Mouse (Mus musculus) G1E (cell line): ENCODE data around the gene S1pr2. TPM values are rescaled to one million over a fixed set of nuclear protein-coding genes. Genes with fewer than 3 reads are reported as not detected.

ENCODE experiments used
- ATAC-seq: 2 replicates; pipeline ENCODE4 v1.8.0; 2016; ENCODE audit warnings: mild to moderate bottlenecking; ENCODE audit not compliant: insufficient number of reproducible peaks, poor library complexity, low FRiP score, severe bottlenecking; ENCODE audit errors: extremely low read depth
- DNase-seq: peaks from one replicate; pipeline ENCODE4 v3.0.0; 2012; ENCODE audit warnings: low spot score
- H3K27me3 ChIP-seq: 2 replicates; pipeline ENCODE4 v1.6.1; 2012; ENCODE audit warnings: mild to moderate bottlenecking, low read length, inconsistent platforms; ENCODE audit not compliant: insufficient read depth
- H3K36me3 ChIP-seq: replicated peaks from 2 replicates; pipeline ENCODE3; 2012; ENCODE audit warnings: mild to moderate bottlenecking, inconsistent platforms
- H3K4me1 ChIP-seq: 2 replicates; pipeline ENCODE4 v1.6.1; 2012; ENCODE audit warnings: low read depth, low read length, inconsistent platforms, mixed read lengths; ENCODE audit not compliant: insufficient read depth
- H3K4me3 ChIP-seq: 2 replicates; pipeline ENCODE4 v1.5.1; 2012; ENCODE audit warnings: low read depth, mild to moderate bottlenecking, inconsistent platforms, low read length, moderate library complexity, mixed read lengths
- H3K9me3 ChIP-seq: replicated peaks from 2 replicates; pipeline ENCODE4 v1.6.1; 2012; ENCODE audit warnings: inconsistent platforms
- CTCF ChIP-seq: IDR thresholded peaks from 2 replicates; pipeline ENCODE4 v1.5.1; 2012; ENCODE audit warnings: low read depth, low read length, inconsistent platforms, mixed read lengths
- TAL1 ChIP-seq: conservative IDR thresholded peaks from 2 replicates; pipeline ENCODE4 v1.6.1; 2012; ENCODE audit warnings: low read depth, low read length, inconsistent platforms, mixed read lengths
- polyA plus RNA-seq: library from polyadenylated mRNA; stranded (reverse); fragments of >175 nt; gene quantifications from 2 replicates; pipeline ENCODE4 v1.2.3, GENCODE M21; 2012
- total RNA-seq, 2 experiments: library from RNA; stranded (forward) in 1 of 2; stranded (reverse) in 1 of 2; fragments of 200-1000 nt in 1 of 2; fragments of >200 nt in 1 of 2; fragmentation: Nextera tagmentation in 1 of 2; gene quantifications; 2 replicates each; pipeline ENCODE4 v1.2.3; 2014 to 2017

Gene S1pr2
- total and polyA plus RNA-seq, 3 experiments, result 1.6 to 8.4 (median 2.1) TPM

- Histone ChIP-seq H3K4me3 (no peak overlapping the region), H3K4me1 (peaks cover 12% of the 10 kb centered on the region; the same call in 1 of the 2 replicates), H3K27me3 (no peaks in the 10 kb centered on the region), H3K9me3 (no peaks in the 10 kb centered on the region), H3K36me3 (peaks cover 100% of the 10 kb centered on the region)
- ATAC-seq, result no peak
- peak; percentile 66 for DNase-seq
- TF ChIP-seq CTCF, result peak; percentile 57
- no peak for TF ChIP-seq TAL1
These were observed 60.4 kb downstream of the S1pr2 start for GRCm38 (mm10) chr9:20916160-20916559.

Other genes starting within 250 kb of the S1pr2 start
- not detected in 2 replicates for gene Olfm2, start 230.4 kb downstream of the S1pr2 start, total RNA-seq (2014; fragmentation: Nextera tagmentation)
- 0.06 TPM in 1 of 2 replicates, not detected in the other for gene Olfm2, start 230.4 kb downstream of the S1pr2 start, total RNA-seq (2017)
- gene Olfm2, start 230.4 kb downstream of the S1pr2 start, polyA plus RNA-seq, result not detected in 2 replicates
- gene Col5a3, start 161.7 kb downstream of the S1pr2 start, total RNA-seq (2014; fragmentation: Nextera tagmentation), result not detected in 2 replicates
- 0.11 TPM in 1 of 2 replicates, not detected in the other for gene Col5a3, start 161.7 kb downstream of the S1pr2 start, total RNA-seq (2017)
- gene Col5a3, start 161.7 kb downstream of the S1pr2 start, polyA plus RNA-seq, result not detected in 2 replicates
- not detected in 2 replicates for gene Rdh8, start 158.3 kb downstream of the S1pr2 start, total RNA-seq (2014; fragmentation: Nextera tagmentation)
- 0.06 TPM in 1 of 2 replicates, not detected in the other for gene Rdh8, start 158.3 kb downstream of the S1pr2 start, total RNA-seq (2017)
- gene Rdh8, start 158.3 kb downstream of the S1pr2 start, polyA plus RNA-seq, result not detected in 2 replicates
- not detected in 2 replicates for gene A230050P20Rik, start 108.1 kb downstream of the S1pr2 start, total RNA-seq (2014; fragmentation: Nextera tagmentation)
- gene A230050P20Rik, start 108.1 kb downstream of the S1pr2 start, total RNA-seq (2017), result 0.05 TPM in 1 of 2 replicates, not detected in the other
- gene A230050P20Rik, start 108.1 kb downstream of the S1pr2 start, polyA plus RNA-seq, result 0.04 and 0.05 TPM in 2 replicates
- 1.2 and 5.1 TPM in 2 replicates for gene Angptl6, start 97.1 kb downstream of the S1pr2 start, total RNA-seq (2014; fragmentation: Nextera tagmentation)
- gene Angptl6, start 97.1 kb downstream of the S1pr2 start, total RNA-seq (2017), result 0.66 and 0.93 TPM in 2 replicates
- gene Angptl6, start 97.1 kb downstream of the S1pr2 start, polyA plus RNA-seq, result 2.4 and 3.1 TPM in 2 replicates
- 40.3 and 47.7 TPM in 2 replicates for gene Ppan, start 88.6 kb downstream of the S1pr2 start, total RNA-seq (2014; fragmentation: Nextera tagmentation)
- 66.9 and 71.7 TPM in 2 replicates for gene Ppan, start 88.6 kb downstream of the S1pr2 start, total RNA-seq (2017)
- 297 and 313 TPM in 2 replicates for gene Ppan, start 88.6 kb downstream of the S1pr2 start, polyA plus RNA-seq
- 198 and 222 TPM in 2 replicates for gene Eif3g, start 78.2 kb downstream of the S1pr2 start, total RNA-seq (2014; fragmentation: Nextera tagmentation)
- 173 and 175 TPM in 2 replicates for gene Eif3g, start 78.2 kb downstream of the S1pr2 start, total RNA-seq (2017)
- 475 and 545 TPM in 2 replicates for gene Eif3g, start 78.2 kb downstream of the S1pr2 start, polyA plus RNA-seq
- gene Dnmt1, start 16.9 kb downstream of the S1pr2 start, total RNA-seq (2014; fragmentation: Nextera tagmentation), result 142 and 148 TPM in 2 replicates
- gene Dnmt1, start 16.9 kb downstream of the S1pr2 start, total RNA-seq (2017), result 167 and 197 TPM in 2 replicates
- 178 and 209 TPM in 2 replicates for gene Dnmt1, start 16.9 kb downstream of the S1pr2 start, polyA plus RNA-seq
- gene Mrpl4, start 26.0 kb upstream of the S1pr2 start, total RNA-seq (2014; fragmentation: Nextera tagmentation), result 38.4 and 39.6 TPM in 2 replicates
- gene Mrpl4, start 26.0 kb upstream of the S1pr2 start, total RNA-seq (2017), result 39.1 and 51.5 TPM in 2 replicates
- gene Mrpl4, start 26.0 kb upstream of the S1pr2 start, polyA plus RNA-seq, result 92.6 and 129 TPM in 2 replicates
- 9.6 and 9.9 TPM in 2 replicates for gene Icam1, start 39.2 kb upstream of the S1pr2 start, total RNA-seq (2014; fragmentation: Nextera tagmentation)
- gene Icam1, start 39.2 kb upstream of the S1pr2 start, total RNA-seq (2017), result 15.7 and 17.1 TPM in 2 replicates
- 5.0 and 5.8 TPM in 2 replicates for gene Icam1, start 39.2 kb upstream of the S1pr2 start, polyA plus RNA-seq
- 2.1 and 4.8 TPM in 2 replicates for gene Icam4, start 52.6 kb upstream of the S1pr2 start, total RNA-seq (2014; fragmentation: Nextera tagmentation)
- gene Icam4, start 52.6 kb upstream of the S1pr2 start, total RNA-seq (2017), result 8.2 and 10.6 TPM in 2 replicates
- 8.3 and 11.2 TPM in 2 replicates for gene Icam4, start 52.6 kb upstream of the S1pr2 start, polyA plus RNA-seq
- not detected in 2 replicates for gene Icam5, start 55.3 kb upstream of the S1pr2 start, total RNA-seq (2014; fragmentation: Nextera tagmentation)
- gene Icam5, start 55.3 kb upstream of the S1pr2 start, total RNA-seq (2017), result 0.33 and 0.99 TPM in 2 replicates
- gene Icam5, start 55.3 kb upstream of the S1pr2 start, polyA plus RNA-seq, result 0.30 and 0.38 TPM in 2 replicates
- not detected in 2 replicates for gene Zglp1, start 90.3 kb upstream of the S1pr2 start, total RNA-seq (2014; fragmentation: Nextera tagmentation)
- not detected in 2 replicates for gene Zglp1, start 90.3 kb upstream of the S1pr2 start, total RNA-seq (2017)
- gene Zglp1, start 90.3 kb upstream of the S1pr2 start, polyA plus RNA-seq, result 4.0 and 4.5 TPM in 2 replicates
- gene Gm49373, start 96.3 kb upstream of the S1pr2 start, total RNA-seq (2014; fragmentation: Nextera tagmentation), result 0.98 and 2.2 TPM in 2 replicates
- gene Gm49373, start 96.3 kb upstream of the S1pr2 start, total RNA-seq (2017), result 0.33 and 1.0 TPM in 2 replicates
- 0.61 and 1.2 TPM in 2 replicates for gene Gm49373, start 96.3 kb upstream of the S1pr2 start, polyA plus RNA-seq
- gene Fdx1l, start 96.8 kb upstream of the S1pr2 start, total RNA-seq (2014; fragmentation: Nextera tagmentation), result 52.4 and 58.5 TPM in 2 replicates
- 54.3 and 56.1 TPM in 2 replicates for gene Fdx1l, start 96.8 kb upstream of the S1pr2 start, total RNA-seq (2017)
- gene Fdx1l, start 96.8 kb upstream of the S1pr2 start, polyA plus RNA-seq, result 30.6 and 31.0 TPM in 2 replicates
- 95.6 and 162 TPM in 2 replicates for gene Gm38431, start 115.2 kb upstream of the S1pr2 start, total RNA-seq (2014; fragmentation: Nextera tagmentation)
- gene Gm38431, start 115.2 kb upstream of the S1pr2 start, total RNA-seq (2017), result 2.1 and 2.8 TPM in 2 replicates
- gene Gm38431, start 115.2 kb upstream of the S1pr2 start, polyA plus RNA-seq, result 382 and 444 TPM in 2 replicates
- 35.1 and 72.2 TPM in 2 replicates for gene Raver1, start 115.2 kb upstream of the S1pr2 start, total RNA-seq (2014; fragmentation: Nextera tagmentation)
- 18.5 and 19.6 TPM in 2 replicates for gene Raver1, start 115.2 kb upstream of the S1pr2 start, total RNA-seq (2017)
- gene Raver1, start 115.2 kb upstream of the S1pr2 start, polyA plus RNA-seq, result 0.62 and 0.92 TPM in 2 replicates
- 16.1 and 16.6 TPM in 2 replicates for gene Tyk2, start 154.5 kb upstream of the S1pr2 start, total RNA-seq (2014; fragmentation: Nextera tagmentation)
- 17.4 and 19.0 TPM in 2 replicates for gene Tyk2, start 154.5 kb upstream of the S1pr2 start, total RNA-seq (2017)
- gene Tyk2, start 154.5 kb upstream of the S1pr2 start, polyA plus RNA-seq, result 17.3 and 19.0 TPM in 2 replicates
- gene Cdc37, start 173.2 kb upstream of the S1pr2 start, total RNA-seq (2014; fragmentation: Nextera tagmentation), result 80.4 and 86.7 TPM in 2 replicates
- gene Cdc37, start 173.2 kb upstream of the S1pr2 start, total RNA-seq (2017), result 124 and 193 TPM in 2 replicates
- gene Cdc37, start 173.2 kb upstream of the S1pr2 start, polyA plus RNA-seq, result 213 and 280 TPM in 2 replicates
- gene Pde4a, start 188.9 kb upstream of the S1pr2 start, total RNA-seq (2014; fragmentation: Nextera tagmentation), result 2.5 and 2.9 TPM in 2 replicates
- 1.5 and 1.7 TPM in 2 replicates for gene Pde4a, start 188.9 kb upstream of the S1pr2 start, total RNA-seq (2017)
- gene Pde4a, start 188.9 kb upstream of the S1pr2 start, polyA plus RNA-seq, result 1.4 and 1.5 TPM in 2 replicates